Mouse (Mus musculus): ENCODE data around the gene Herc4. TPM values are rescaled to one million over a fixed set of nuclear protein-coding genes. Genes with fewer than 3 reads are reported as not detected.

The Herc4 gene
- 518 TPM for polyA plus RNA-seq (2014; fragmentation: Illumina TruSeq; extraction: RNeasy Lipid Tissue Mini Kit (QIAGEN cat#74804); ENCODE audit: low read depth, low replicate concordance)

DNA sequence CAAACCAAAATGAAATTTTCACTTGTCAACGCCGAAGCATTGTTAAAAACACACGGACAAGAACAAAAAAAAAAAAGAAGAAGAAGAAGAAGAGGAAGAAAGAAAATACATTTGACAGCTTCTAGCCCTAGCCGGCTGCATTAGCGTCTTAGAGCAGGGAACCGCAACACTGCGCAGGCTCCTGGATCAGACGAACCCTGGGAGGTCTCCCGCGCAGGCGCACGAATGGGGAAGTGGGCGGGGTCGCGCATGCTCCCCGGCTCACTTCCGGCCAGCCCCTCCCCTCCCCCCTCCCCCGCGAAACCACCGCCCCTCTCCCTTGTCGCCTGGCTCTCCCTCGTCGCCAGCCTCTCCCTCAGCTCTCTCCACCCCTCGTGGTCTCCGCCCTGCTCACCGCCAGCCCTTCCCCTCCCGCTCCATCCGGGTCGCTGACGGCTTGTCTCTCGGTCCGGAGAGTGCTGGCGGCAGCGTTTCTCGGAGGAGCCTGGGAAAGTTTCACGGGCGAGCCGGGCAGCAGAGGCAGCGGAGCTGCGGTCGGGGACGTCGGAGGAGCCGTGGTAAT is at the start of gene Herc4:
TSS of gene Herc4 (plus strand) at position 318 of the 562 bp plus-strand sequence.

DNA sequence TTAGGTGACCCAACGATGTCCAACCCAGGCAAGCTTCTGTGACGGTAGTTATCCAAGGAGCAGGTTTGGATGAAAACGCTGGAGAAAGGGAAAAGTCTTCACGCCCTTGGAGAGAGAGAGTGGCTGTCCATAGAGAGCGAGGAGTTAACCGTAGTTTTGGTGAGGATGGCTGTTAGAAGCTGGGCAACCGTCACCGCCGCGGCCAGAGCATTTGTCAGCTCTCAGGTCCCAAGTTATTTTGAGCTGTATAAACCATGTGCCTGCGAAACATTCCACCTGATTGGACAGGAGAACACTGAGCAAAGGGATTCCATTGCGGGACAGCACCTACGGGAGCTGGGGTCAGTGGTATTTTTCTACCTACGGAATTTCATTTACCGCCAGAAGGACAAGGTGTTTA is 39.9 kb upstream of the Herc4 start, which contains the start of gene Mypn:
TSS of gene Mypn (minus strand) at position 225 of the 400 bp plus-strand sequence.

Other genes with a start within 250 kb of the Herc4 start
- 201 TPM for gene Hnrnph3, start 219.6 kb upstream of the Herc4 start, polyA plus RNA-seq (2014; fragmentation: Illumina TruSeq; extraction: RNeasy Lipid Tissue Mini Kit (QIAGEN cat#74804); ENCODE audit: low read depth, low replicate concordance)
- gene Pbld2, start 219.5 kb upstream of the Herc4 start, polyA plus RNA-seq (2014; fragmentation: Illumina TruSeq; extraction: RNeasy Lipid Tissue Mini Kit (QIAGEN cat#74804); ENCODE audit: low read depth, low replicate concordance) = 1.8 TPM
- gene Pbld1, start 183.6 kb upstream of the Herc4 start, polyA plus RNA-seq (2014; fragmentation: Illumina TruSeq; extraction: RNeasy Lipid Tissue Mini Kit (QIAGEN cat#74804); ENCODE audit: low read depth, low replicate concordance) = 0.71 TPM
- gene Atoh7, start 144.2 kb upstream of the Herc4 start, polyA plus RNA-seq (2014; fragmentation: Illumina TruSeq; extraction: RNeasy Lipid Tissue Mini Kit (QIAGEN cat#74804); ENCODE audit: low read depth, low replicate concordance) = not detected
- 0.85 TPM for gene Mypn, start 39.9 kb upstream of the Herc4 start, polyA plus RNA-seq (2014; fragmentation: Illumina TruSeq; extraction: RNeasy Lipid Tissue Mini Kit (QIAGEN cat#74804); ENCODE audit: low read depth, low replicate concordance)
- gene Sirt1, start 137.9 kb downstream of the Herc4 start, polyA plus RNA-seq (2014; fragmentation: Illumina TruSeq; extraction: RNeasy Lipid Tissue Mini Kit (QIAGEN cat#74804); ENCODE audit: low read depth, low replicate concordance) = 70.6 TPM
- gene Dnajc12, start 138.6 kb downstream of the Herc4 start, polyA plus RNA-seq (2014; fragmentation: Illumina TruSeq; extraction: RNeasy Lipid Tissue Mini Kit (QIAGEN cat#74804); ENCODE audit: low read depth, low replicate concordance) = 1.8 TPM
- gene Gm7075, start 178.0 kb downstream of the Herc4 start, polyA plus RNA-seq (2014; fragmentation: Illumina TruSeq; extraction: RNeasy Lipid Tissue Mini Kit (QIAGEN cat#74804); ENCODE audit: low read depth, low replicate concordance) = not detected
- gene Ctnna3, start 186.3 kb downstream of the Herc4 start, polyA plus RNA-seq (2014; fragmentation: Illumina TruSeq; extraction: RNeasy Lipid Tissue Mini Kit (QIAGEN cat#74804); ENCODE audit: low read depth, low replicate concordance) = 83.7 TPM

Measured in testis, adult 10 weeks (tissue).